Mouse (Mus musculus) ovary, adult 18-20 months (tissue): ENCODE results near the gene Gm47841.
A peak's percentile ranks its signal among the peaks of the same experiment; 100 is the strongest.

Experiments used
- DNase-seq: peaks from one replicate; pipeline ENCODE4 v3.0.0; 2022; ENCODE audit warnings: low spot score, mixed read lengths

The Gm47841 gene

GRCm38 (mm10) chr15:101047194-101047555 lies at the start of gene Gm47841:
Gene Gm47841 (minus strand): TSS chr15:101047397.
- DNase-seq, result no peak

GRCm38 (mm10) chr15:101095392-101095791 lies 48.2 kb upstream of the Gm47841 start:
- DNase-seq, result no peak

- DNase-seq, result no peak
Observed at GRCm38 (mm10) chr15:101094979-101095378, 47.8 kb upstream of the Gm47841 start.

GRCm38 (mm10) chr15:101093988-101094387 lies 46.8 kb upstream of the Gm47841 start:
- DNase-seq, result no peak

- DNase-seq, result no peak
Observed at GRCm38 (mm10) chr15:101092829-101093648, 45.8 kb upstream of the Gm47841 start.

GRCm38 (mm10) chr15:101092121-101092828 lies 45.1 kb upstream of the Gm47841 start:
- DNase-seq, result no peak

GRCm38 (mm10) chr15:101091551-101091950 lies 44.4 kb upstream of the Gm47841 start:
- DNase-seq, result no peak

- no peak for DNase-seq
Observed at GRCm38 (mm10) chr15:101088291-101088690, 41.1 kb upstream of the Gm47841 start.

GRCm38 (mm10) chr15:101086956-101087355 lies 39.8 kb upstream of the Gm47841 start:
- DNase-seq, result peak; percentile 67

GRCm38 (mm10) chr15:101086451-101086850 lies 39.3 kb upstream of the Gm47841 start:
- no peak for DNase-seq

GRCm38 (mm10) chr15:101084499-101084898 lies 37.3 kb upstream of the Gm47841 start:
- no peak for DNase-seq

GRCm38 (mm10) chr15:101082236-101082635 lies 35.0 kb upstream of the Gm47841 start:
- DNase-seq, result no peak

GRCm38 (mm10) chr15:101081035-101081548 lies 33.9 kb upstream of the Gm47841 start:
- DNase-seq, result no peak

- DNase-seq, result no peak
Observed at GRCm38 (mm10) chr15:101080031-101080520, 32.9 kb upstream of the Gm47841 start.

GRCm38 (mm10) chr15:101078731-101079156 lies 31.5 kb upstream of the Gm47841 start:
- peak; percentile 91 for DNase-seq

- DNase-seq, result no peak
Observed at GRCm38 (mm10) chr15:101077813-101078730, 30.9 kb upstream of the Gm47841 start, which contains the start of gene Fignl2. Gene Fignl2 (minus strand): TSS chr15:101078567.

GRCm38 (mm10) chr15:101077001-101077812 lies 30.0 kb upstream of the Gm47841 start:
- DNase-seq, result no peak

- no peak for DNase-seq
Observed at GRCm38 (mm10) chr15:101076071-101077000, 29.1 kb upstream of the Gm47841 start.

GRCm38 (mm10) chr15:101075656-101076055 lies 28.5 kb upstream of the Gm47841 start:
- DNase-seq, result no peak

- DNase-seq, result no peak
Observed at GRCm38 (mm10) chr15:101075150-101075549, 28.0 kb upstream of the Gm47841 start.
